Mouse (Mus musculus): ENCODE measurements around the gene Mfap1b.

GRCm38 (mm10) chr2:121453917-121454316 is 19.9 kb downstream of the Mfap1b start:
- TF ChIP-seq ZNF384 (IDR thresholded peaks at IDR 0.05; ENCODE audit: low read depth, low read length) (no peak), MAFK (IDR thresholded peaks at IDR 0.05; ENCODE audit: insufficient read depth, low read depth, low read length) (no peak), HCFC1 (IDR thresholded peaks at IDR 0.05; ENCODE audit: borderline replicate concordance, insufficient read depth, low read length) (no peak)
